Mouse (Mus musculus): ENCODE measurements at regions not wholly inside any gene's neighbourhood (a gene's known extent, or its start where the extent isn't known, plus 50 kb on each side); places are given as distances from the start of the nearest gene placed in this dataset.

DNA sequence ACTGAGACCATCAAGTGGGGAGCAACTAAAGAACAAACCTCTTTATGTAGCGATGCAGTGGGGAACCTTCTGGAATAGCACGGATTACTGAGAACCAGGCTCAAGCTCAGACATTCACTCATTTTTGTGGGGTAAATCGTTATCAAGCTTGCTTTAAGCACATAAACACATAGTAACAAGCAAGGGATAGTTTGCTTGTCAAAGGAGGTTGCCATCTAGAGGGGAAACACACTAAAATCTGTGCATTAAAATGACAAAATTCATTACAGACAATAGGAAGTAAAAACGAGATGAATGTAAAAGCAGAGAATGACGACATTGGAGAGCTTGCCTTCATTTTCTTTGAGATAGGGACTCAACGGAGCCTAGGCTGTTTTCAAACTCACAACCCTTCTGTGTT lies 92.8 kb upstream of the Frmd4a start:
- no peaks in the 10 kb centered on the region for H3K36me3 ChIP-seq (ENCODE audit: control insufficient read depth, insufficient read depth, low read length)
- H3K4me3 ChIP-seq (replicated peaks; ENCODE audit: low read length): no peak overlapping the region
- WGBS: 68% methylated on average over 6 of the region's 6 CpGs
- H3K9ac ChIP-seq (ENCODE audit: low read depth, low read length, severe bottlenecking): no peak overlapping the region
- no peaks in the 10 kb centered on the region for H3K9me3 ChIP-seq (ENCODE audit: control insufficient read depth, low read length)
- ATAC-seq (ENCODE audit: low FRiP score, low read depth) (no peak), DNase-seq (ENCODE audit: low spot score) (no peak)
- H3K4me2 ChIP-seq (replicated peaks; ENCODE audit: low read depth, low read length, severe bottlenecking): no peak overlapping the region
- H3K27me3 ChIP-seq (ENCODE audit: control insufficient read depth, insufficient read depth, low read length): no peaks in the 10 kb centered on the region
- TF ChIP-seq POLR2A (IDR thresholded peaks at IDR 0.05; ENCODE audit: borderline replicate concordance, extremely low read depth, insufficient read depth, insufficient read length): no peak
- no peak overlapping the region for H3K27ac ChIP-seq (replicated peaks; ENCODE audit: low read depth, low read length)
- no peaks in the 10 kb centered on the region for H3K4me1 ChIP-seq (ENCODE audit: control insufficient read depth, insufficient read depth, low read length)

GRCm38 (mm10) chr2:3925199-3925598 lies 92.3 kb upstream of the Frmd4a start:
- ATAC-seq (ENCODE audit: low FRiP score, low read depth) (no peak), DNase-seq (ENCODE audit: low spot score) (no peak)
- H3K4me1 ChIP-seq (ENCODE audit: control insufficient read depth, insufficient read depth, low read length): no peaks in the 10 kb centered on the region
- H3K27me3 ChIP-seq (ENCODE audit: control insufficient read depth, insufficient read depth, low read length): no peaks in the 10 kb centered on the region
- no peaks in the 10 kb centered on the region for H3K36me3 ChIP-seq (ENCODE audit: control insufficient read depth, insufficient read depth, low read length)
- no peaks in the 10 kb centered on the region for H3K9me3 ChIP-seq (ENCODE audit: control insufficient read depth, low read length)
- no peak overlapping the region for H3K9ac ChIP-seq (ENCODE audit: low read depth, low read length, severe bottlenecking)
- WGBS: 77% methylated on average over 3 of the region's 3 CpGs
- no peak for TF ChIP-seq POLR2A (IDR thresholded peaks at IDR 0.05; ENCODE audit: borderline replicate concordance, extremely low read depth, insufficient read depth, insufficient read length)
- no peak overlapping the region for H3K4me3 ChIP-seq (replicated peaks; ENCODE audit: low read length)
- H3K27ac ChIP-seq (replicated peaks; ENCODE audit: low read depth, low read length): no peak overlapping the region
- H3K4me2 ChIP-seq (replicated peaks; ENCODE audit: low read depth, low read length, severe bottlenecking): no peak overlapping the region

DNA sequence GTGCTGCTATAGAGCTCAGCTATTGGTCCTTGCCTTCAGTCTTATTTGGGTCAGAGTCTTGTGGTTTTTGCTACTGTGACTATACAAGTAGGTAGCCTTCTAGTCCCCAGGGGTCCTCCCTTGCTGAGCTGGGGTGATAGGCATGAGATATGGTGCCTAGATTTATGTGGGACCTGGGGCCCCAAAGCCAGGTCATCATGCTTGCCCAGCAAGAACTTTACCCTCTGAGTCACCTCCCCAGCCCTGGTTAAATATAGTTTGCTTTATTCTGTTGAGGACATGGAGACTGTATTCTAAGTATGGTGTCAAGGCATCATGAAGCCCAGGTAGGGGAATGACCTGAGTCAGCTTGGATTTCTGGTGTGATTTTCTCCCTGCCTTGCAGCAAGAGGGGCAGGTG lies 91.4 kb upstream of the Frmd4a start:
- no peaks in the 10 kb centered on the region for H3K27me3 ChIP-seq (ENCODE audit: control insufficient read depth, insufficient read depth, low read length)
- no peak for TF ChIP-seq POLR2A (IDR thresholded peaks at IDR 0.05; ENCODE audit: borderline replicate concordance, extremely low read depth, insufficient read depth, insufficient read length)
- no peak for ATAC-seq (ENCODE audit: low FRiP score, low read depth)
- DNase-seq (ENCODE audit: low spot score): no peak
- H3K36me3 ChIP-seq (ENCODE audit: control insufficient read depth, insufficient read depth, low read length): no peaks in the 10 kb centered on the region
- no peak overlapping the region for H3K9ac ChIP-seq (ENCODE audit: low read depth, low read length, severe bottlenecking)
- no peak overlapping the region for H3K4me3 ChIP-seq (replicated peaks; ENCODE audit: low read length)
- H3K27ac ChIP-seq (replicated peaks; ENCODE audit: low read depth, low read length): no peak overlapping the region
- no peaks in the 10 kb centered on the region for H3K4me1 ChIP-seq (ENCODE audit: control insufficient read depth, insufficient read depth, low read length)
- no peak overlapping the region for H3K4me2 ChIP-seq (replicated peaks; ENCODE audit: low read depth, low read length, severe bottlenecking)
- no peaks in the 10 kb centered on the region for H3K9me3 ChIP-seq (ENCODE audit: control insufficient read depth, low read length)

DNA sequence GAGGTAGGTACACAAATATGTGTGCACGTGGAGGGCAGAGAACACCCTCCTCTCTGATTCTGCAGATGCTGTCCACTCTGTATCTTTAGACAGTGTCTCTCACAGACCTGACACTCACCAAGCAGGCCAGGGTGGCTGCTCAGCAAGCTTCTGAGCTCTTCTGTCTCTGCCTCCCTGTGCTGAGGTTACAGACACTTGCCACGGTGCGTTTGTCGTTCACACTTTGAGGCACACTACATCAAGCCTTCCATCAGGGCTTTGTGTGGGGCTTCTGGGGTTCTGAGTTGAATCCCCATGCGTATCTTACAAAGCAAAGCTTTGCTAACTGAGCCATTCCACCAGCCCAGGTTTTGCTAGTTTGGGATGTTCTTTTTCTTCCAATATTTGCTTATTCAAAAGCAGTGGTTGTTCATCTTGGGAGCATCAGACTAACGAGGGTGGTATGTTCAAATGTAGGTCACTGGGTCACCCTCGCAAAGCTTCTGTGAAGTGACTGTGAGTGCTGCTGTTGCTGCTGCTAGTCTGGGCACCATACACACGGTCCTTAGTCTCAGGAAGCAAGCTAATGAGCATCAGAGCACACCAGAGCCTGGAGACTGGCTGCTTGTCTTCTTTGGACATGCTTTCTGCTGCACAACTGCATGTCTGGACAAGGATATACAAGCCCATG lies 90.2 kb upstream of the Frmd4a start:
- 51% methylated on average over 8 of the region's 8 CpGs for WGBS
- Histone ChIP-seq H3K4me3 (replicated peaks; ENCODE audit: low read length) (no peak overlapping the region), H3K4me1 (ENCODE audit: control insufficient read depth, insufficient read depth, low read length) (no peaks in the 10 kb centered on the region), H3K4me2 (replicated peaks; ENCODE audit: low read depth, low read length, severe bottlenecking) (no peak overlapping the region), H3K9ac (ENCODE audit: low read depth, low read length, severe bottlenecking) (no peak overlapping the region), H3K27me3 (ENCODE audit: control insufficient read depth, insufficient read depth, low read length) (no peaks in the 10 kb centered on the region), H3K27ac (replicated peaks; ENCODE audit: low read depth, low read length) (no peak overlapping the region), H3K36me3 (ENCODE audit: control insufficient read depth, insufficient read depth, low read length) (no peaks in the 10 kb centered on the region), H3K9me3 (ENCODE audit: control insufficient read depth, low read length) (no peaks in the 10 kb centered on the region)
- no peak for TF ChIP-seq POLR2A (IDR thresholded peaks at IDR 0.05; ENCODE audit: borderline replicate concordance, extremely low read depth, insufficient read depth, insufficient read length)
- DNase-seq (ENCODE audit: low spot score) (no peak), ATAC-seq (ENCODE audit: low FRiP score, low read depth) (no peak)

GRCm38 (mm10) chr2:3927853-3928252 lies 89.7 kb upstream of the Frmd4a start:
- ATAC-seq (ENCODE audit: low FRiP score, low read depth): no peak

GRCm38 (mm10) chr2:3930650-3931049 lies 86.9 kb upstream of the Frmd4a start:
- ATAC-seq (ENCODE audit: low FRiP score, low read depth) (no peak), DNase-seq (ENCODE audit: low spot score) (no peak)
- H3K9me3 ChIP-seq (ENCODE audit: control insufficient read depth, low read length): no peaks in the 10 kb centered on the region
- H3K4me3 ChIP-seq (replicated peaks; ENCODE audit: low read length): no peak overlapping the region
- H3K4me2 ChIP-seq (replicated peaks; ENCODE audit: low read depth, low read length, severe bottlenecking): no peak overlapping the region
- no peaks in the 10 kb centered on the region for H3K4me1 ChIP-seq (ENCODE audit: control insufficient read depth, insufficient read depth, low read length)
- H3K27ac ChIP-seq (replicated peaks; ENCODE audit: low read depth, low read length): no peak overlapping the region
- H3K27me3 ChIP-seq (ENCODE audit: control insufficient read depth, insufficient read depth, low read length): no peaks in the 10 kb centered on the region
- H3K36me3 ChIP-seq (ENCODE audit: control insufficient read depth, insufficient read depth, low read length): no peaks in the 10 kb centered on the region
- H3K9ac ChIP-seq (ENCODE audit: low read depth, low read length, severe bottlenecking): no peak overlapping the region
- 75% methylated on average over 5 of the region's 5 CpGs for WGBS
- TF ChIP-seq POLR2A (IDR thresholded peaks at IDR 0.05; ENCODE audit: borderline replicate concordance, extremely low read depth, insufficient read depth, insufficient read length): no peak

More at GRCm38 (mm10) chr2:3927853-3928252, 89.7 kb upstream of the Frmd4a start:
- Histone ChIP-seq H3K27me3 (ENCODE audit: control insufficient read depth, insufficient read depth, low read length) (no peaks in the 10 kb centered on the region), H3K9ac (ENCODE audit: low read depth, low read length, severe bottlenecking) (no peak overlapping the region), H3K9me3 (ENCODE audit: control insufficient read depth, low read length) (no peaks in the 10 kb centered on the region), H3K4me3 (replicated peaks; ENCODE audit: low read length) (no peak overlapping the region), H3K4me2 (replicated peaks; ENCODE audit: low read depth, low read length, severe bottlenecking) (no peak overlapping the region), H3K4me1 (ENCODE audit: control insufficient read depth, insufficient read depth, low read length) (no peaks in the 10 kb centered on the region), H3K36me3 (ENCODE audit: control insufficient read depth, insufficient read depth, low read length) (no peaks in the 10 kb centered on the region), H3K27ac (replicated peaks; ENCODE audit: low read depth, low read length) (no peak overlapping the region)
- 82% methylated on average over 4 of the region's 4 CpGs for WGBS
- no peak for TF ChIP-seq POLR2A (IDR thresholded peaks at IDR 0.05; ENCODE audit: borderline replicate concordance, extremely low read depth, insufficient read depth, insufficient read length)
- no peak for DNase-seq (ENCODE audit: low spot score)

Data from limb, embryonic 14.5 days (tissue).